Mouse (Mus musculus) subcutaneous adipose tissue, adult 2 months (tissue): ENCODE data around the gene Polr1a. TPM values are rescaled to one million over a fixed set of nuclear protein-coding genes. Genes with fewer than 3 reads are reported as not detected.

Experiments used
- polyA plus RNA-seq: library from polyadenylated mRNA; depleted of rRNA; stranded (reverse); fragments of >200 nt; gene quantifications from 2 replicates; pipeline ENCODE4 v1.2.3, GENCODE M21; 2012; ENCODE audit warnings: low replicate concordance; rRNA removed

Gene Polr1a
- polyA plus RNA-seq = 11.9 and 26.7 TPM in 2 replicates

GRCm38 (mm10) chr6:71908481-71909381 is at the start of gene Polr1a, which contains the start of gene Ptcd3:
TSS of gene Polr1a (plus strand) at chr6:71909053.
TSS of gene Ptcd3 (minus strand) at chr6:71908750.

Other genes starting within 250 kb of the Polr1a start
- gene Reep1, start 201.5 kb upstream of the Polr1a start, polyA plus RNA-seq = 4.4 and 6.4 TPM in 2 replicates
- gene Mrpl35, start 82.1 kb upstream of the Polr1a start, polyA plus RNA-seq = 10.9 and 13.3 TPM in 2 replicates
- gene Immt, start 77.7 kb upstream of the Polr1a start, polyA plus RNA-seq = 79.1 and 98.6 TPM in 2 replicates
- 20.1 and 20.6 TPM in 2 replicates for gene Ptcd3, start 303 bp upstream of the Polr1a start, polyA plus RNA-seq
- gene St3gal5, start 188.5 kb downstream of the Polr1a start, polyA plus RNA-seq = 9.5 and 16.1 TPM in 2 replicates